In genomic region chr1:132506058-132506457, GRCm38 (mm10) we compare ENCODE assay signal across 25 mouse cellular contexts. TPM values are rescaled to one million over a fixed set of nuclear protein-coding genes. Genes with fewer than 3 reads are reported as not detected.
A peak's percentile ranks its signal among the peaks of the same experiment; 100 is the strongest.
DNase-seq lines count a peak whose midpoint lies in the region; ATAC-seq and TF ChIP-seq lines count a peak whose summit lies in the region.
"Had no signal": no experiment of that assay in that cellular context is flagged by ENCODE, and none has a peak within 500 bp of the region (broad histone marks: within the 10 kb centered on the region; RNA-seq: fewer than 3 reads in every experiment).

Tmem81 (plus strand) TSS chr1:132506230.

- no peak within 1 kb of the TSS for H3K4me3 ChIP-seq in forebrain, postnatal 0 days (ENCODE audit: low read depth, low read length)
- no peak within 1 kb of the TSS for H3K4me3 ChIP-seq in forebrain, embryonic 12.5 days (replicated peaks)
- H3K4me3 ChIP-seq in bone marrow, adult 2 months (replicated peaks; ENCODE audit: control insufficient read depth, low read depth, low read length): no peak within 1 kb of the TSS
- H3K4me3 ChIP-seq in olfactory bulb, adult 2 months (ENCODE audit: insufficient read depth, low read depth, low read length): no peak within 1 kb of the TSS
- H3K4me3 ChIP-seq in intestine, postnatal 0 days (ENCODE audit: low read depth, low read length): no peak within 1 kb of the TSS
- H3K4me3 ChIP-seq: embryonic facial prominence, embryonic 15.5 days; heart, embryonic 13.5 days; limb, embryonic 10.5 days; liver, embryonic 15.5 days; lung, embryonic 15.5 days; neural tube, embryonic 15.5 days had no signal

- H3K27ac ChIP-seq in forebrain, postnatal 0 days (ENCODE audit: low read depth, low read length): peak within 1 kb of the TSS; percentile 1; the same call in 1 of the 2 replicates
- H3K27ac ChIP-seq in forebrain, embryonic 12.5 days: no peak within 1 kb of the TSS
- no peak within 1 kb of the TSS for H3K27ac ChIP-seq in bone marrow, adult 2 months (ENCODE audit: control insufficient read depth, insufficient read depth, low read depth, low read length, poor library complexity)
- H3K27ac ChIP-seq in olfactory bulb, adult 2 months (ENCODE audit: insufficient read depth, low read depth, low read length): peak within 1 kb of the TSS; percentile 36; the same call in 1 of the 2 replicates
- no peak within 1 kb of the TSS for H3K27ac ChIP-seq in intestine, postnatal 0 days (ENCODE audit: low read depth, low read length)
- H3K27ac ChIP-seq: embryonic facial prominence, embryonic 15.5 days; heart, embryonic 13.5 days; limb, embryonic 10.5 days; liver, embryonic 15.5 days; lung, embryonic 15.5 days; neural tube, embryonic 15.5 days; stomach, postnatal 0 days had no signal

- WGBS in forebrain, postnatal 0 days: 71% methylated on average over 7 of the region's 7 CpGs
- 87% methylated on average over 7 of the region's 7 CpGs for WGBS in forebrain, embryonic 12.5 days
- 89% methylated on average over 7 of the region's 7 CpGs for WGBS in bone marrow, adult 2 months
- 46% methylated on average over 7 of the region's 7 CpGs for WGBS in olfactory bulb, adult 2 months
- 89% methylated on average over 7 of the region's 7 CpGs for WGBS in intestine, postnatal 0 days

- no peak for DNase-seq in forebrain, postnatal 0 days
- peak; percentile 60 for DNase-seq in layer of hippocampus, adult 9-11 months
- no peak for DNase-seq in layer of hippocampus, postnatal 10 days (ENCODE audit: low spot score in 2 of 2)
- DNase-seq: adrenal gland, adult 2 months; cerebellum, adult 8-10 months; gastrocnemius, postnatal 14 days; heart, adult 18-20 months; heart, postnatal 14 days; kidney, adult 9 months; kidney, postnatal 25 days; liver; lung, postnatal 4 days had no signal

- no peaks in the 10 kb centered on the region for H3K27me3 ChIP-seq in forebrain, postnatal 0 days (ENCODE audit: insufficient read depth, low read length)
- H3K27me3 ChIP-seq in forebrain, embryonic 12.5 days: no peaks in the 10 kb centered on the region
- no peaks in the 10 kb centered on the region for H3K27me3 ChIP-seq in intestine, postnatal 0 days (replicated peaks; ENCODE audit: control insufficient read depth, insufficient read depth, low read length)
- H3K27me3 ChIP-seq: embryonic facial prominence, embryonic 15.5 days; heart, embryonic 13.5 days; liver, embryonic 15.5 days; lung, embryonic 15.5 days; neural tube, embryonic 15.5 days had no signal

- no peaks in the 10 kb centered on the region for H3K4me1 ChIP-seq in forebrain, postnatal 0 days (ENCODE audit: insufficient read depth)
- H3K4me1 ChIP-seq in forebrain, embryonic 12.5 days: peaks cover 4% of the 10 kb centered on the region; the same call in 1 of the 2 replicates
- no peaks in the 10 kb centered on the region for H3K4me1 ChIP-seq in bone marrow, adult 2 months (ENCODE audit: control insufficient read depth, insufficient read depth, low read length)
- H3K4me1 ChIP-seq in olfactory bulb, adult 2 months (ENCODE audit: control insufficient read depth, insufficient read depth, low read length): no peaks in the 10 kb centered on the region
- no peaks in the 10 kb centered on the region for H3K4me1 ChIP-seq in intestine, postnatal 0 days (replicated peaks; ENCODE audit: control insufficient read depth, insufficient read depth, low read length)
- H3K4me1 ChIP-seq: embryonic facial prominence, embryonic 15.5 days; heart, embryonic 13.5 days; liver, embryonic 15.5 days; lung, embryonic 15.5 days had no signal

- peaks cover 45% of the 10 kb centered on the region for H3K36me3 ChIP-seq in forebrain, postnatal 0 days (ENCODE audit: insufficient read depth)
- H3K36me3 ChIP-seq in forebrain, embryonic 12.5 days (replicated peaks): peaks cover 65% of the 10 kb centered on the region
- H3K36me3 ChIP-seq in intestine, postnatal 0 days (ENCODE audit: control insufficient read depth, insufficient read depth): peaks cover 57% of the 10 kb centered on the region

- no peaks in the 10 kb centered on the region for H3K9me3 ChIP-seq in forebrain, postnatal 0 days (ENCODE audit: low read length)
- no peaks in the 10 kb centered on the region for H3K9me3 ChIP-seq in forebrain, embryonic 12.5 days
- no peaks in the 10 kb centered on the region for H3K9me3 ChIP-seq in intestine, postnatal 0 days (ENCODE audit: control insufficient read depth)
- H3K9me3 ChIP-seq: embryonic facial prominence, embryonic 15.5 days; G1E; heart, embryonic 13.5 days; limb, embryonic 10.5 days; liver, embryonic 15.5 days; lung, embryonic 15.5 days; neural tube, embryonic 15.5 days had no signal

- peak; percentile 38 for ATAC-seq in forebrain, postnatal 0 days
- ATAC-seq in forebrain, embryonic 12.5 days (ENCODE audit: low FRiP score): no peak
- ATAC-seq in intestine, postnatal 0 days: no peak

- H3K4me2 ChIP-seq in forebrain, postnatal 0 days (ENCODE audit: low read depth): no peak within 1 kb of the TSS
- no peak within 1 kb of the TSS for H3K4me2 ChIP-seq in forebrain, embryonic 12.5 days
- H3K4me2 ChIP-seq in intestine, postnatal 0 days (replicated peaks; ENCODE audit: low read depth): no peak within 1 kb of the TSS
- H3K4me2 ChIP-seq: embryonic facial prominence, embryonic 15.5 days; heart, embryonic 13.5 days; hindbrain, embryonic 14.5 days; liver, embryonic 15.5 days; lung, embryonic 15.5 days; neural tube, embryonic 15.5 days had no signal

- no peak for TF ChIP-seq POLR2A in bone marrow, adult 2 months (IDR thresholded peaks at IDR 0.05; ENCODE audit: borderline replicate concordance, control insufficient read depth, low read depth, low read length)
- no peak for TF ChIP-seq POLR2A in olfactory bulb, adult 2 months (IDR thresholded peaks at IDR 0.05; ENCODE audit: insufficient read depth, low read depth, low read length)

- no peak within 1 kb of the TSS for H3K9ac ChIP-seq in forebrain, postnatal 0 days
- no peak within 1 kb of the TSS for H3K9ac ChIP-seq in forebrain, embryonic 12.5 days
- no peak within 1 kb of the TSS for H3K9ac ChIP-seq in intestine, postnatal 0 days (ENCODE audit: low read depth, low read length)
- H3K9ac ChIP-seq: embryonic facial prominence, embryonic 15.5 days; heart, embryonic 13.5 days; hindbrain, embryonic 14.5 days; liver, embryonic 15.5 days; lung, embryonic 15.5 days; neural tube, embryonic 15.5 days had no signal

- TF ChIP-seq CTCF in forebrain, postnatal 0 days (IDR thresholded peaks at IDR 0.05; ENCODE audit: low read depth): no peak
- no peak for TF ChIP-seq CTCF in bone marrow, adult 2 months (IDR thresholded peaks at IDR 0.05; ENCODE audit: control insufficient read depth, insufficient read depth, low read length)
- no peak for TF ChIP-seq CTCF in olfactory bulb, adult 2 months (IDR thresholded peaks at IDR 0.05; ENCODE audit: insufficient read depth, low read depth, low read length)
- TF ChIP-seq CTCF in intestine, postnatal 0 days (IDR thresholded peaks at IDR 0.05; ENCODE audit: low read depth): no peak

RNA-seq across cellular contexts. Expression of gene Tmem81, which starts in this region (rescaled TPM):
- total RNA-seq in forebrain, postnatal 0 days (2014; rRNA removed): 1.6 and 3.0 TPM in 2 replicates
- 0.49 and 0.90 TPM in 2 replicates for polyA plus RNA-seq in forebrain, postnatal 0 days (2015; fragmentation: Nextera tagmentation; extraction: Ambion mirVana)
- polyA plus RNA-seq in forebrain, embryonic 12.5 days (2016; fragmentation: Nextera tagmentation; extraction: Ambion mirVana): 1.4 and 1.6 TPM in 2 replicates
- 1 to 10 TPM; 1.7 to 3.1 TPM for total RNA-seq in layer of hippocampus, postnatal 10 days (2021)
- 6.3 and 12.1 TPM in 2 replicates for polyA plus RNA-seq in bone marrow, adult 2 months (2011; ENCODE audit: insufficient read depth, insufficient read length, low replicate concordance, missing spikeins)
- polyA plus RNA-seq in olfactory bulb, adult 2 months (2012; ENCODE audit: insufficient read depth, insufficient read length, low replicate concordance, missing spikeins): not detected in 2 replicates
- 2.9 and 3.1 TPM in 2 replicates for polyA plus RNA-seq in intestine, postnatal 0 days (2015; fragmentation: Nextera tagmentation; extraction: Ambion mirVana)

Comparison
In these comparisons a context has a peak if more than half of its experiments do, and no peak if none do; other contexts are left out.
1. H3K27ac ChIP-seq: peak in forebrain, postnatal 0 days (single experiment) and olfactory bulb, adult 2 months (single experiment); none in forebrain, embryonic 12.5 days (single experiment), bone marrow, adult 2 months (single experiment) and intestine, postnatal 0 days (single experiment).